18 mouse cellular contexts compared by ENCODE assay signal in genomic region chr3:68602891-68603290, GRCm38 (mm10).
DNase-seq lines count a peak whose midpoint lies in the region; ATAC-seq and TF ChIP-seq lines count a peak whose summit lies in the region.
"Had no signal": no experiment of that assay in that cellular context is flagged by ENCODE, and none has a peak within 500 bp of the region (broad histone marks: within the 10 kb centered on the region; RNA-seq: fewer than 3 reads in every experiment).

No protein-coding gene starts in this region.

- TF ChIP-seq CTCF in forebrain, postnatal 0 days (IDR thresholded peaks at IDR 0.05; ENCODE audit: low read depth) = no peak
- TF ChIP-seq CTCF in brain, embryonic 14.5 days (IDR thresholded peaks at IDR 0.05; ENCODE audit: borderline replicate concordance, extremely low read depth, insufficient read depth, insufficient read length) = no peak
- no peak for TF ChIP-seq CTCF in heart, postnatal 0 days (IDR thresholded peaks at IDR 0.05; ENCODE audit: low read depth)

- intact Hi-C loops in heart, postnatal 25 days (cut with DNase I) = loop anchor here (2.0 kb wide), 1 partner anchor 14 kb away; no protein-coding TSS in a partner anchor

- no peak overlapping the region for H3K4me3 ChIP-seq in forebrain, postnatal 0 days (ENCODE audit: low read depth, low read length)
- H3K4me3 ChIP-seq in forebrain, embryonic 13.5 days = no peak overlapping the region
- no peak overlapping the region for H3K4me3 ChIP-seq in heart, postnatal 0 days (ENCODE audit: low read depth, low read length)
- H3K4me3 ChIP-seq: embryonic facial prominence, embryonic 13.5 days; midbrain, embryonic 10.5 days; neural tube, embryonic 12.5 days had no signal

- no peak for TF ChIP-seq POLR2A in brain, embryonic 14.5 days (IDR thresholded peaks at IDR 0.05; ENCODE audit: borderline replicate concordance, extremely low read depth, insufficient read depth, insufficient read length, poor library complexity, severe bottlenecking)

- no peaks in the 10 kb centered on the region for H3K36me3 ChIP-seq in forebrain, postnatal 0 days (ENCODE audit: insufficient read depth)
- H3K36me3 ChIP-seq in forebrain, embryonic 13.5 days (ENCODE audit: poor library complexity, severe bottlenecking) = no peaks in the 10 kb centered on the region; the same call in 1 of the 2 replicates
- H3K36me3 ChIP-seq in heart, postnatal 0 days (replicated peaks; ENCODE audit: control insufficient read depth, insufficient read depth, low read length) = no peaks in the 10 kb centered on the region
- H3K36me3 ChIP-seq: embryonic facial prominence, embryonic 13.5 days had no signal

- H3K9ac ChIP-seq in forebrain, postnatal 0 days = no peak overlapping the region
- H3K9ac ChIP-seq in forebrain, embryonic 13.5 days = no peak overlapping the region
- no peak overlapping the region for H3K9ac ChIP-seq in heart, postnatal 0 days (replicated peaks; ENCODE audit: low read depth, low read length)
- H3K9ac ChIP-seq: embryonic facial prominence, embryonic 13.5 days; neural tube, embryonic 12.5 days had no signal

- TF ChIP-seq EP300 in heart, postnatal 0 days (IDR thresholded peaks at IDR 0.05; ENCODE audit: low read depth) = no peak

- H3K4me2 ChIP-seq in forebrain, postnatal 0 days (ENCODE audit: low read depth) = no peak overlapping the region
- no peak overlapping the region for H3K4me2 ChIP-seq in forebrain, embryonic 13.5 days
- H3K4me2 ChIP-seq in heart, postnatal 0 days (ENCODE audit: low read depth, low read length) = no peak overlapping the region
- H3K4me2 ChIP-seq: embryonic facial prominence, embryonic 13.5 days; neural tube, embryonic 12.5 days had no signal

- DNase-seq in forebrain, postnatal 0 days = no peak
- peak; percentile 57 for DNase-seq in heart, adult 8-10 months (ENCODE audit: low spot score)
- DNase-seq in heart, postnatal 25 days (ENCODE audit: low spot score) = no peak
- peak; percentile 39 for DNase-seq in brain, embryonic 14.5 days (ENCODE audit: low read depth)
- DNase-seq in heart, postnatal 0 days (ENCODE audit: low spot score) = peak; percentile 81
- DNase-seq in left cerebral cortex, adult 8-10 months (ENCODE audit: low spot score in 2 of 2) = no peak
- DNase-seq: adrenal gland, adult 2 months; cerebellum, adult 11 months; kidney, adult 2 months; kidney, postnatal 14 days; layer of hippocampus, adult 9-11 months; right cerebral cortex, postnatal 14 days; thymus, postnatal 36 days had no signal

- no peak overlapping the region for H3K27ac ChIP-seq in forebrain, postnatal 0 days (ENCODE audit: low read depth, low read length)
- H3K27ac ChIP-seq in forebrain, embryonic 13.5 days = no peak overlapping the region
- peak overlapping the region; percentile 72 for H3K27ac ChIP-seq in heart, postnatal 0 days (ENCODE audit: low read depth)
- H3K27ac ChIP-seq: embryonic facial prominence, embryonic 13.5 days; midbrain, embryonic 10.5 days; neural tube, embryonic 12.5 days had no signal

- peak; percentile 74 for ATAC-seq in forebrain, postnatal 0 days
- no peak for ATAC-seq in forebrain, embryonic 13.5 days
- ATAC-seq in heart, postnatal 0 days (ENCODE audit: insufficient read depth, low read depth) = peak; percentile 87
- ATAC-seq in granulocyte monocyte progenitor cell, adult 5-6 weeks (replicated peaks; ENCODE audit: poor library complexity, severe bottlenecking) = no peak

- H3K4me1 ChIP-seq in forebrain, postnatal 0 days (ENCODE audit: insufficient read depth) = no peaks in the 10 kb centered on the region
- peaks cover 27% of the 10 kb centered on the region for H3K4me1 ChIP-seq in forebrain, embryonic 13.5 days
- H3K4me1 ChIP-seq in heart, postnatal 0 days (ENCODE audit: control insufficient read depth, insufficient read depth) = peaks cover 28% of the 10 kb centered on the region
- H3K4me1 ChIP-seq: embryonic facial prominence, embryonic 13.5 days; neural tube, embryonic 12.5 days had no signal

- 72% methylated on average over 9 of the region's 9 CpGs for WGBS in forebrain, postnatal 0 days
- WGBS in forebrain, embryonic 13.5 days = 86% methylated on average over 9 of the region's 9 CpGs
- 43% methylated on average over 9 of the region's 9 CpGs for WGBS in heart, postnatal 0 days

- H3K27me3 ChIP-seq in forebrain, postnatal 0 days (ENCODE audit: insufficient read depth, low read length) = no peaks in the 10 kb centered on the region
- H3K27me3 ChIP-seq in forebrain, embryonic 13.5 days = no peaks in the 10 kb centered on the region
- H3K27me3 ChIP-seq in heart, postnatal 0 days (ENCODE audit: control insufficient read depth, insufficient read depth, low read length) = no peaks in the 10 kb centered on the region
- H3K27me3 ChIP-seq: embryonic facial prominence, embryonic 13.5 days; neural tube, embryonic 12.5 days had no signal

- no peaks in the 10 kb centered on the region for H3K9me3 ChIP-seq in forebrain, postnatal 0 days (ENCODE audit: low read length)
- H3K9me3 ChIP-seq in forebrain, embryonic 13.5 days (replicated peaks) = no peaks in the 10 kb centered on the region
- H3K9me3 ChIP-seq in heart, postnatal 0 days (replicated peaks; ENCODE audit: control insufficient read depth, low read length) = no peaks in the 10 kb centered on the region
- H3K9me3 ChIP-seq: embryonic facial prominence, embryonic 13.5 days; midbrain, embryonic 10.5 days; neural tube, embryonic 12.5 days had no signal

Comparison
In these comparisons a context has a peak if more than half of its experiments do, and no peak if none do; other contexts are left out.
1. ATAC-seq: peak in forebrain, postnatal 0 days (single experiment) and heart, postnatal 0 days (single experiment); none in forebrain, embryonic 13.5 days (single experiment) and granulocyte monocyte progenitor cell, adult 5-6 weeks (single experiment).
2. DNase-seq: peak in heart, adult 8-10 months (single experiment), brain, embryonic 14.5 days (single experiment) and heart, postnatal 0 days (single experiment); none in forebrain, postnatal 0 days (single experiment), heart, postnatal 25 days (single experiment) and left cerebral cortex, adult 8-10 months (0 of 2).